Mouse (Mus musculus) right cerebral cortex, postnatal 14 days (tissue): ENCODE data around the gene Surf4.

Experiments
- DNase-seq: peaks from one replicate; pipeline ENCODE4 v3.0.0; 2022

The Surf4 gene

DNA sequence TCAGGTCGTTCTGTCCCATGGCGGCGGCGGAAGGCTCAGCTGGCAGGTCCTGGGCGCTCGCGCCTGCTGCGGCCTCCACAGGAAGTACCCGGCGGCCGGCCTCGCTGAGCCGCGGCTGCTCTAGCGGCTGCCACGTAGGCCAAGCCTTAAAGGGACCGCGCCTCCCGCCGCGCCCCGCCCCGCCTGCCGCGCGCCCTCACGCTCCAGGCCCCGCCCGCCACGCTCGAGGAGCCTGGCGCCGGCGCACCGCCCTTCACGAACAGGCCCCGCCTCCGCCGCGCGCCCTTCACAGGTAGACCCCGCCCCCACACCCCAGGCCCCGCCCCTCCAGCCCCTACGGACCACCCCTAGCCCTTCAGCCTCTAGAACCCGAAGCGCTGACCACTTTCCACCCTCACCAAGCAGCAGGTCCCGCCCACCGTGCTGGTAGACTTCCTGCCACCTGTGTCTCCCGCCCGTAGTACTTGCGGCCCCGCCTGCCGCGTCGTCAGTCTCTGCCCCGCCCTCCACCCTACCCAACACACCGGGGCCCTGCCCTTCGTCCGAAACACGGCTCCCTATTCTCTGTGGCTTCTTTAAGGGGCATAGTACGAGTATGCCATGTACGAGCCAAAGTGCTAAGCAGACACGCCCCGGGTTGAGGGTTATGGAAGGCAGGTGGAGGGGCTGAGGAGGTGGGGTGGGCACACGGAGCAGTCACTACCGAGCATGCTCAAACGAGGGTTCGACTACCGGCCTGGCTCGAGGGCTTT, at the start of gene Surf4, which contains the start of gene Stkld1:
Surf4 (minus strand) TSS at position 625 of the 752 bp plus-strand sequence.
Stkld1 (plus strand) TSS at position 744 of the 752 bp plus-strand sequence.
- peak; percentile 95 for DNase-seq

DNA sequence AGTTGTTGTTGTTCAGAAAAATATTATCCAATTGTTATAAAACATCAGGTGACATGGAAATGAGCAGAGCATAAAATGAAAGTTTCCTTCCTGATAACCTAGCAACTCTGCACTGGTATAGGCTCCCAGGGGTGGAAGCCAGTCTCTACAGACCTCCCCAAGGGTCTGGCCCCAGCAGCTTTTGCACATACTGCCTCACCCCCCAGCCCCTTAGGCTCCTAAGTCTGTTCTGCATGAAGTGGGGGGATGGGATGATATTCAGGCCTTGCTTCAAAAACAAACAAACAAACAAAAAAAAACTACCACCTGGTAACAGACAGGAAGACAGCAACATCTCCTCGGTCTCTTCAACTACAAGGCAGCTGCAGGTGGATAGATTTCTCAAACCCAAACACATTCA, 46.6 kb upstream of the Surf4 start:
- DNase-seq, result no peak

DNA sequence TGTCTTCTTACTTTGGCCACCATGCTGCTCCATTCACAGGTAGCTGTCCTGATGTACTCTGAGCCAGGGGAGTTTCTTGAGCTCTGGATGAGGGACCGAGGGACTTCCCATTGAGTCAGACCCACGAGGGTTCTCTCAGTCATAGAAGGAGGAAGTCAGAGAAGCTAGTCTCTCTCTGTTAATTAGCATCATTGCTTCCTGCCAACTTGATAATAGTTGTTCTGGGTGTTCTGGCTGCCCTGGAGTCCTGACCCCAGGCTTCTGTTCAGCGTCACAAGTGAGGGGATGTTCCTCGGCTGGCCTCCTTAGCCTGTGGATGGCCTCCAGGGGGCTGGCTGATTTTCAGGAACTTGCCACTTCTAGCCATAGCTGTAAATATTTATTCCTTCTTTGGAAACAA, 40.2 kb upstream of the Surf4 start:
- DNase-seq, result no peak

DNA sequence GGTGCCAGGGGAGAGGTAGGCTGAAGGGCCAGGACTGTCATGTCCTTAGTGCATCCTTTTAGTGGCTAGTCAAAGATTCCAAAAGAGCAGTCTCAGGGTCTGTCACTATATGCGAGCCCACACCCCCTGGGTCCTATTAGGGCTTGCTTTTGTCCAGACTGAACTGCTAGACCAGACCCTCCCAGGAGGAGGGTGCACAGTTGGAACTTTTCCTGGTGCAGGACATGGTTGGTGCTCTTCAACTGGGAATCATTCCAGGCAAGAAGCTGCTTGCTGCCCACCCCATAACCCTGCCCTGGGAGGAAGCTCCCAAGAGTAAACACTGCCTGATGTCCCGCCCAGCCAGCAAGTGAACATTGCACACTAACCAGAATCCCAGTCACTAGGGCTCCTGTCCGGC, 39.4 kb upstream of the Surf4 start, which contains the start of gene Adamts13:
Adamts13 (plus strand) TSS at position 301 of the 400 bp plus-strand sequence.
- DNase-seq, result no peak

DNA sequence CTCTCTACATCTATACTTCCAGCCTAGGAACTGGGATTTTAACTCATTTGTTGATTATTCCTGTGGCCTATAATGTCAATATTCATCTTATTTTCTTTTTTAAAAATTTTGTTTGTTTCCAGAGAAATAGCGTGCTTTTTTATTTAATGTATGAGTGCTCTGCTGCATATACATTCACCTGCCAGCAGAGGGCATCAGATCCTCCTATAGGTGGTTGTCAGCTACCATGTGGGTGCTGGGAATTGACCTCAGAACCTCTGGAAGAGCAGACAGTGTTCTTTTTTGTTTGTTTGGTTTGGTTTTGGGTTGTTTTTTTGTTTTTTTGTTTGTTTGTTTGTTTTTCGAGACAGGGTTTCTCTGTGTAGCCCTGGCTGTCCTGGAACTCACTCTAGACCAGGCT, 33.5 kb upstream of the Surf4 start:
- DNase-seq, result no peak

DNA sequence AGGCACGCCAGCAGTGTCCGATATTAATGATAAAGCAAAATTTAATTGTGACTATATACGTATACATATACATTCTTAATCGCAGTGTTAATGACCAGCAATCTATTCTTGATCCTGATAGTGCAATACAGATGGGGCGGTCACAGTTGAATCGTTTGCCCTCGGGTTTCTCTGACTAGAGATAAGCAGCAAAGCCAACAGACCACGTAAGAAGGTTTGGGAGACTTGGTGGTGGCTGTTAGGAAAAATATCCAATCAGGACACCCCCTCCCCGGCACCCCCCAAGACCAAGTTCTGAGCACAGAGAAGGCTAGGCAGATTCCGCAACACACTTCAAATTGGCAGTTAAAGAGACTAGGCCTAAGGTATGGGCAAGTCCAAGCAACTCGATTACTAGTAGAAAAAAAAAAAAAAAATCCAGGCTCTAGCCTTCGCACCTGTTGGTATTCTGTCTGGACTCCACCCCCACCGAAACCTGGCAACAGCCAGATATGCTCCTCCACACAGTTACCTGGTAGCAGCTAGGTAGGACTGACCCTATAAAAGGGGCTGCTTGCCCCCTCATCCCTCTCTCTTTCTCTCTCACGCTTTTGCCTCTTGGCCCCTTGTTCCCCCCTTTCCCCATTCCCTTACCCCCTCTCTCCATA, 31.1 kb upstream of the Surf4 start:
- DNase-seq, result no peak

DNA sequence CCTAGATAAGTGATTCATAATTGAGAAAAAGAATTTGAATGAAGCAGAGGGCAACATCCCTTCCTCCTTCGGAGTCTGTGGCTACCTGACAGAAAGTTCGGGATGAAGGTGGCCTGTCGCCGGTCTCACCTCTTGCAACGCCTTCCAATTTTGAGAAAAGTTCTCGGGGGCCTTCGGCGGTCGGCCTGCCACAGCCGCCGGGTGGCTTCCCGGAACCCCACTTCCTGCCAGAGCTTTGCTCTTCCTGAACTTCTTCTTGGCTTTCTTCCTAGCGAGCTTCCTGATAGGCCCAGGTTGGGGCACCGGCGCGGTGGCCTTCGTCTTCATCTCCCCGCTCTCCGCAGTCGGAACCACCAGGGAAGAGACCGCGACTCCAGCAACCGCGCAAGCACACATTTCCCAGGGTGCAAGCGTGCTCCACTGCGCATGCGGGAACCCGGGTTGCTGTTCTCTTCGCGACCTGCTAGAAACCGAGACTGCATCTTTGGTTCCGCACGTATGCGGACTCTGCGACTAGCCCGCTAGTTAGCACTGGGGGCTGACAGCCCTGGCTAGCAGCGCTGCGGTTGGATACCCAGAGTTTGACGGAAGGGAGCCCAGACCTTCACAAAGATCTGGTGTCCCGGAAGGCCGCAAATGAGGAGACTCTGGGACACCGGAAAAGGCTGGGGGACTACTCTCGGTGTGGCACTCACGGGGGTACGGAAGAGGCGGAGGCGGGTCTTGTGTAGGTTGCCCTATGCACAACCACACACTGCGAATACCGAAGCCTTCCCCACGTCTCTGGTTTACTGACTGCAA, 30.4 kb upstream of the Surf4 start, which contains the start of gene Rexo4:
Rexo4 (minus strand) TSS at position 464 of the 801 bp plus-strand sequence.
- peak; percentile 96 for DNase-seq

DNA sequence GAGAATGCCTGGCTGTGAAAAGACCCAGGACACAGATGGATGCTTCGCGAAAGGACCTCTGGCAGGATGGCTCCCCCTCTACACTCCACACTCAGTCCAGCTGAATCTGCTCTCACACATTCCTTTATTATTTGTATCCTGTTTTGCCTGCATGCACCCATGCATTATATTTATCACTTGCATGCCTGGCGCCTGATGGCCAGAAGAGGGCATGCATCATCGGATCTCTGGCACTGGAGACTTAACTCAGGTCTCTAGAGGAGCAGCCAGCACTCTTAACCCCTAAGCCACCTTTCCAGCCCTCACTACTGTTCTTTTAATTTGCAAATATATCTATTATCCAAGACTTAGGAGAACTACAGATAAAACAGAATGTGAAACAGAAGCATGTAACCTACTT, 27.0 kb upstream of the Surf4 start:
- DNase-seq, result no peak

DNA sequence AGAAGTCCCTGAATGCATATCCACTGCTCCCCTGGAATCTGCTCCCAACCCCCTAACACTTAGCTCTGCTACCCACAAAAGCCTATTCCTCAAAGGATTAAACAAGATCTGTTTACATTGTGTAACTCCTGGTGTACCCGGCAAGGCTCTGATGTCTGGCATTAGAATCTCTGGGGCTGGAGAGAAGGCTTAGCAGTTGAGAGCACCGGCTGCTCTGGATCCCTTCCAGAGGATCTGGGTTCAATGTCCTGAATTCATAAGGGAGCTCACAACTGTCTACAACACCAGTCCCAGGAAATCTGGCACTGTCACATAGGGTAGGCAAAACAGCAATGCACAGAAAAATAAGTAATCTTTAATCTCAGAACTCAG, 23.7 kb upstream of the Surf4 start:
- DNase-seq, result no peak

DNA sequence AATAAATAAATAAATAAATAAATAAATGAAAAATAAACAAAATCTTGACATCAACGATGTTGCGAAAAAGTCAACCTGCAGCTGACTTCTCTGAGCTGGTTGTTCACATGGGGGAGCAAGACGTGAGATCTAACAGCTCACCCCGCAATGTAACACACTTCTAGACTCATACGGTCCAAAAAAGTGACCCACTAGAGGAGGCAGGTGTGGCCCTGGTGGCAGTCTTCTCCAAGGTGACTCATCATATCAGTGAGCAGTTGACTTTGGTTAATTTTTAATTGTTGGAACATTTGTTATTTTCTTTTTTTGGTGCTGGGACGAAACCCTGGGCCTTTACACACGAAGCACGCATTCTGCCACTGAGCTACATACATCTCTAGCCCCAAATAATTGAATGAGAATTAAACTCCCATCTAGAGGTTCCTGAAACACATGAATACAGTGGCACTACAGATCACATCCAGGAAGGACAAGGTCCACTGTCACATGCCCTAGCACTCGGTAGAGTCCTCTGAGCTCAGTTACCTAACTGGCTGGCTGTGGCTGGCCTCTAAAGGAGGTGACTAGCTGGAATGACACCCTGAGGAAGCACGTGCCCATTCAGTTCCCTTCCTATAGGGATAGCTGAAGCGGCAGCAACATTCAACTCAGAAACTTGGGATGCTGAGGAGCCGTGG, 23.2 kb upstream of the Surf4 start:
- DNase-seq, result no peak

DNA sequence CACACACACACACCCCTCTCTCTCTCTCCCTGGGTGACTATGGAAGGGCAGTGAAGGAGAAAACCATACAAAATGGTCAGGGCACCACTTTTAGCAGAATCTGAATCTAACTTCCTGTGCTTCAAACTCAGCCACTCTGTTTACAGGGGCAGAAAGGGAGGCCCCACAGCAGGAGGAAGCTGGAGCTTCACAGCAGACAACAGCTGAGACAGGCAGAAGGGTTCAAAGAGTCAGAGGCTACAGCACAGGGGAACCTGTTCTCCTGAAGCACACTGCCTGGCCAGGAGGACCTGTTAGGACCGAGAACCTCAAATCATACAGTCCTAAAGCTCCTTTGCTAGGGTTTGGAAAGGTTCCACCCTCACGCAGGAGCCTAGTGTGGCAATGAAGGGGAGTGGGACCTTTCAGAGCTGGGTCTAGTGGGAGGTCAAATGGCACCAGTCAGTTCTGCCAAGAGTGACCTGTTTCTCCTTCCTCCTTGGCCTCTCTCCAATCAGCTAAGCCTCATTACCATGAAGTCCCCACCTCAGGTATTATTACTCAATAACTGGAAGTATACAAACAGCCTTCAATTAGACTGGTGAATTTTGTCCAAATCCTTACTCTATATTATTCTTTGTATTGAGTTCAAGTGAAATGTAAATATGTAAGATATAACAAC, 21.1 kb upstream of the Surf4 start:
- no peak for DNase-seq

DNA sequence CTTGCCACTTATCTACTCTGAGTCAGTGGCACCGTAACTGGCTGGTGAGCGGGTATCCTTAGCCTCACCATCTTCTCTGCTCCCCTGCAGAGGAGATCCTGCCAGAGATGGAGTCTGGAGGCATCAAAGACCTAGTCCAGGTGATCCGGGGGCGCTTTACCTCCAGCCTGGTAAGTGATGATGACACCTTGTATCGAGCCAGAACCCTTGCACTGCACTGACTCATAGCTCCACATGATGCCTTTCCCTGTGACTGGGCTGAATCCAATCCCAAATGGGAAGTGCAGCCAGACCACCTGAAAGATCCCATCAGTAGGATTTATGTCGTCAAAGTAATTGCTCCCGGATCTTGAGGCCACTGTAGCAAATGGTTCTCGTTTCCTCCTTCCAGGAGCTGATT, 19.1 kb upstream of the Surf4 start:
- DNase-seq, result no peak

DNA sequence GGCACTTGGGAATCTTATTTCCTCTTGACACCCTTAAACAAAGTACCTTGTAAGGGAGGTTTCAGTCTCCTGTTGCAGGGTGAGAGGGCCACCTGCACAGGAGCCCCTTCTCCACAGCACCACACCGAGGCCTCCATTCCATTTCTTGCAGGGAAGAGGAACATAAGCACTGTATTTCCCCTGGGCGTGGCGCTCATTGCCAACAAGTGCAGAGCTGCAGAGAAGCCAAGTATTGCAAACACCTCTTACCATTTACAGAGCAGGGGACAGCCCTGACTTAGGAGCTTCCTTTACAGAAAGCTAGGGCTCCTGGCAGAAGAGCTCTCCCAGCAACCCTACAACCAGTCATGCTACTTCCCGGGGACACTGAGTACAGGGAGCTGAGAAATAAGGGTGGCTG, 18.5 kb upstream of the Surf4 start:
- no peak for DNase-seq

DNA sequence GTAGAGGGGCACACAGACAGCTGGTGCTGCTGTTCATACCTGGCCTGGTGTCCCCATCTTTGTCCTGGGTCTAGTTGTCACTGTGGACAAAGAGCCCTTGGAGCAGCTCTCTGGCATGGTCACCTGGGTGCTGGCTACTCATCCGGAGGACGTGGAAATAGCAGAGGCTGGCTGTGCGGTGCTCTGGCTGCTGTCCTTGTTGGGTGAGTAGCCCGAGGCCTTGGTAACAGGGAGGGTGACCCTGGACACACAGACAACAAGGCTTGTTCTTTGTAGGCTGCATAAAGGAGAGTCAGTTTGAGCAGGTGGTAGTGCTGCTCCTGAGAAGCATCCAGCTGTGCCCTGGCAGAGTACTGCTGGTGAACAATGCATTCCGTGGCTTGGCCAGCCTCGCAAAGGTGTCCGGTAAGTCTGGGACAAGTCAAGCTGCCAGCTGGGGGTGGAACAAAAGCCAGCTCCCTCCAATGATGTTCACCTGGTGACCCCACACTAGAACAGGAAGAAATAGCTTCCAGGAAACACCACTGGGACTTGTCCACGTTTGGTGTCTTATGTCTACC, 17.7 kb upstream of the Surf4 start:
- DNase-seq, result no peak

DNA sequence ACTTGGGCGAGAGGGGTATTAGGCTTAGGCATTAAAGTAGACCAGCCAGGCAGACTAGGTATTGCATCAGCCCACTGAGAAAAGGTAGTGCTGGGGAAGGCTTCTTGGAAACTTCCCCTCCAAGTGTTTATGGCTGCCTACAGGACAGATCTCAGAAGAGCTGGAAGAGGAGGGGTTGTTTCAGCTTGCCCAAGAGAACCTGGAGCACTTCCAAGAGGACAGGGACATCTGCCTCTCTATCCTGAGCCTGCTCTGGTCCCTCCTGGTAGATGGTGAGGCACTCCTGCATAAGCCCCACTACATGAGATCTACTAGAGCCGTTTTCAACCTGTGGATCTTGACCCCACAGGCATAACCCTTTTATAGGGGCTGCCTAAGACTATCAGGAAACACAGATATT, 16.7 kb upstream of the Surf4 start:
- no peak for DNase-seq

DNA sequence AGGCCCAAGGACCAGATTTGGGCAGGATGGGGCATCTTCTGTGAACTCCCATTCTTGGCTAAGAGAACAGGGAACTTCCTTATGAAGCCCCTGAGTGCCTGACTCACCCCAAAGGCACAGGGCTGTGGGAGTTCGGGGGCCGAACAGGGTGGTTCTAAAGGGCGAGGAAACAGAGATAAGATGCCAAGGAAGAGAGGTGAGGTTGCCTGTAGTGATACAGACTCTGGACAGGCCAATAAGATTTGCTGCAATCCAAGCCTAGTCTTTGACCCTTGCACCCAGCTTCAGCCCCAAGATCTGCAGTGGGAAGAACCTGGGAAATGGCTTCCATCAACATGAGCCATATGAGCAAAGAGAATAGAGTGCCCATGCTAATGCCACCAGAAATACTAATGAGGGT, 9.5 kb upstream of the Surf4 start:
- DNase-seq, result no peak

DNA sequence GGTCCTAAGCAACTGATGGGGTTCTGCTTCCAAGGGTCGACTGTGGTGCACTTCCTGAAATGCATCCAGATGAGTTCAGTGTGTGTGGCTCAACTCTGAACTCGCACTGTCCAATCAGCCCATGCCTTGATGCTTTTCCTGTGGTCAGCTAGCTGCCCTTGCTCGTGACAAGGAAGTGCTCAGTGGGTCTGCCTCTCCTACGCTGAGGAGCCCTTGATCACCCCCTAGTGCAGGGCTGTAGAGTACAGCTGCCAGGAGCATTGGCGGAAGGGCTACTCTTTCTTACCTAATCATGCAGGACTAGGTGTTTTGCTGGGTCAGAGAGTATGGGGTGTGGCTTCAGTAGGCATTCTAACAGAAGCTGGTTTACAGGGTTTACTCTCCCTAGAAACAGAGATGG, 7.8 kb upstream of the Surf4 start:
- no peak for DNase-seq

DNA sequence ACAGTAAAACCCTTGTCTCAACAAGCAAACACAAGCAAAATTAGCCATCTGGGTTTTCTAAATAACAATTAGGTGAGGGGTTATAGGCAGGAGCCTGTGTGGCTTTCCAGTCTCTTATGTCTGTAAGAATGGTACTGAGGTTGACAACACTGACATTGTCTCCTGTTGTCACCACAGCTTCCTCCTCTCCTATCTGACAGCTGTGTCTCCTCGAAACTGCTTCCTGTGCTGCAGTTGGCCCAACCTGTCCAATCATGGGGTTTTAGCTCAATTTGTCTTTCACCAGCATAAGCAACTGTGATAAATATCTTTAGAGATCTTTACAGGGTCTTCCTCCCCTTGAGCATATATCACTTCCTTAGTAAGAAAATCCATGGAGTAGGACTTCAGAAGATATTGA, 2.7 kb upstream of the Surf4 start:
- DNase-seq, result no peak

DNA sequence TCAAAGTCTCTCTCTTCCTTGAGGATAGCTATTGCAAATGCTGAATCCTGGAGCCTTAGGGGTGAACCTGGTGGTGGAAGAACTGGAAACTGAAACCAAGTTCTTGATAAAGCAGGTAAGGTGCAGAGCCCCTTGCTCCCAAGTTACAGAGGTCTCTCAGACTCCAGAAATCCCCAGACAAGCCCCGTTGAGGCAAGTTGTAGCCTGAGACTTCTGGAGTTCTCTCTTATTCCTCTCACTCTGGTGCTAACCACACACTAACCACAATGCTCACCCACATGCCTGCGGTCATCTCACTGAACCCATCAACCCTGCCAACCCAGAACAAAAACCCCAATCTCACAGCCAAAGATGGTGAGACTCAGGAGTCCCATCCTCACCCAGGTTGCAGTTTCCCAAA, 1.6 kb upstream of the Surf4 start:
- DNase-seq, result no peak

DNA sequence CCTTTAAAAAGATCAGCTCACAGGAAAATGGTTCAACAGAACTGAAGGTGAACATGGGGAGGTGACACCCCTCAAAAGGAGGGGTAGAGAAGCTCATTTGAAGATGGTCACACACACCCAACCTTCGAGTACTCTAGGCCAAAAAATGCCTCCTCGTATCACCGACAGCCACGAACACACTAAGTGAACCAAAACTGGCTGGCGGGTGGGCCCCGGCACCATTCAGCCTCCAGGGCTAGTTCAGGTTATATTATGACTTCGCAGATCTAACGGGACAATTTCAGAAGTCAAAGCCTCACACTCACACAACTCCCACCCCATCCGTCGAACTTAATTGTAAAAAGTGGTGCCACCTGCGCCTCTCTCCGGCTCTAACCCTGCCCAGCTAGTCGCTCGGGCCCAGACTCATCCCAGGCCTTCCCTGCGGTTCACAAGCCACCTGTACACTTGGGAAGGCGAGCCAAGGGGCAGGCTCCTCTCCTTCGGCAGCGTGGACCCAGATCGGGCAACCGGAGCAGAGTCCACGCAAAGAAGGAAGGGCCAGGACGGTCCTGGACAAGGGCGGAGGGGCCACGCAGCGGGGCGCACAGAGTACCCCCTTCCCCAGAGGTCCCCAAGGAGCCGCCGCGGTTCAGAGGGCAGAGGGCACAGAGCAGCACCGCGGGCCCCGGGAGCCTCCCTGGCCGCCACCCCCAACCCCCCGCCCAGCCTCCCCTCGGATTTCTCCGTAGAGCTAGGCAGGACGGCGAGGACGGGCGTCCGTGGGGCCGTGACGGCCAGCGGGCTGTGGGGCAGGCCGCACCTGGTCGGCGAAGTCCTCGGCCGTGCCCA, 1.0 kb downstream of the Surf4 start:
- no peak for DNase-seq

DNA sequence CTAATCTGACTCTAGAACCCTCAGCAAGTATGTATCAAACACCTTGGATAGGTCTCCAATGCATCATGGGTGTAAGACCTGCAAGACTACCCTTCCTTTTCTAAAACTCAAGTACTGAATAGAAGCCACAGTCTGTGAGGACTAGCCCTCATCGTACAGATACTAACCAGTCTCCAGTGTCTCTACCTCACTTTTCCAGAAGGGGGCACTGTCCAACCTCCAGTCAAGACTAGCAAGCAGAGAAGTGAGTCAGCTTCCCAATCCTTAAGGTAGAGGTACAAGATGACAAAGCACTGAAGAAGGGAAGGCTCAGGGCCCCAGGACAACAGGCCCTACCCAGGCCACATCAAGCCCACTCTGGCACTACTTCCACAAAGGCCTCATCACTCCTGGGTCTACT, 3.3 kb downstream of the Surf4 start:
- DNase-seq, result peak; percentile 66
